Mouse (Mus musculus): Measurements from ENCODE around the gene Hes7.
"Not testable (repeated sequence)": the region's sequence is repeated elsewhere in the genome, so short reads cannot be mapped to it uniquely, and the experiment has no call there.

Gene Hes7

GRCm38 (mm10) chr11:69087082-69087481 is 33.1 kb upstream of the Hes7 start:
- in situ Hi-C loops (cut with MboI; ENCODE audit: unreplicated experiment in 2 of 2): no loop called here

- in situ Hi-C loops (cut with MboI; ENCODE audit: unreplicated experiment in 2 of 2): no loop called here
Observed at GRCm38 (mm10) chr11:69087597-69087996, 32.6 kb upstream of the Hes7 start.

GRCm38 (mm10) chr11:69088103-69088855 is 31.9 kb upstream of the Hes7 start, which contains the start of gene Vamp2:
Gene Vamp2, plus strand, starts transcription at chr11:69088490.
- in situ Hi-C loops (cut with MboI; ENCODE audit: unreplicated experiment in 2 of 2): no loop called here

GRCm38 (mm10) chr11:69088856-69089615 is 31.2 kb upstream of the Hes7 start:
- in situ Hi-C loops (cut with MboI; ENCODE audit: unreplicated experiment in 2 of 2): no loop called here

GRCm38 (mm10) chr11:69089616-69090290 is 30.5 kb upstream of the Hes7 start:
- in situ Hi-C loops (cut with MboI; ENCODE audit: unreplicated experiment in 2 of 2): no loop called here

GRCm38 (mm10) chr11:69090367-69090766 is 29.8 kb upstream of the Hes7 start:
- in situ Hi-C loops (cut with MboI; ENCODE audit: unreplicated experiment in 2 of 2): no loop called here

GRCm38 (mm10) chr11:69091566-69092385 is 28.4 kb upstream of the Hes7 start:
- in situ Hi-C loops (cut with MboI; ENCODE audit: unreplicated experiment in 2 of 2): no loop called here

GRCm38 (mm10) chr11:69092386-69092751 is 27.8 kb upstream of the Hes7 start:
- in situ Hi-C loops (cut with MboI; ENCODE audit: unreplicated experiment in 2 of 2): no loop called here

GRCm38 (mm10) chr11:69092871-69093270 is 27.3 kb upstream of the Hes7 start:
- in situ Hi-C loops (cut with MboI; ENCODE audit: unreplicated experiment in 2 of 2): no loop called here

- in situ Hi-C loops (cut with MboI; ENCODE audit: unreplicated experiment in 2 of 2): not testable (repeated sequence)
Observed at GRCm38 (mm10) chr11:69093856-69094255, 26.3 kb upstream of the Hes7 start.

- in situ Hi-C loops (cut with MboI; ENCODE audit: unreplicated experiment in 2 of 2): no loop called here
Observed at GRCm38 (mm10) chr11:69094697-69095429, 25.3 kb upstream of the Hes7 start, which contains the start of gene Per1. Gene Per1, plus strand, starts transcription at chr11:69095217.

- in situ Hi-C loops (cut with MboI; ENCODE audit: unreplicated experiment in 2 of 2): no loop called here
Observed at GRCm38 (mm10) chr11:69095511-69096231, 24.5 kb upstream of the Hes7 start.

- in situ Hi-C loops (cut with MboI; ENCODE audit: unreplicated experiment in 2 of 2): no loop called here
Observed at GRCm38 (mm10) chr11:69096360-69096986, 23.7 kb upstream of the Hes7 start.

GRCm38 (mm10) chr11:69096987-69097900 is 23.0 kb upstream of the Hes7 start:
- in situ Hi-C loops (cut with MboI; ENCODE audit: unreplicated experiment in 2 of 2): no loop called here

GRCm38 (mm10) chr11:69098039-69098761 is 22.0 kb upstream of the Hes7 start:
- in situ Hi-C loops (cut with MboI; ENCODE audit: unreplicated experiment in 2 of 2): no loop called here

- in situ Hi-C loops (cut with MboI; ENCODE audit: unreplicated experiment in 2 of 2): no loop called here
Observed at GRCm38 (mm10) chr11:69098762-69099091, 21.5 kb upstream of the Hes7 start.
